Mouse (Mus musculus) embryonic fibroblast, embryonic 13.5 days (primary cell): Measurements from ENCODE around the gene Hhex. TPM values are rescaled to one million over a fixed set of nuclear protein-coding genes. Genes with fewer than 3 reads are reported as not detected.

Experiments used
- H3K27ac ChIP-seq: 2 replicates; pipeline ENCODE4 v1.5.1; 2012; ENCODE audit warnings: low read length, control low read depth, inconsistent platforms; ENCODE audit not compliant: insufficient read depth
- H3K4me1 ChIP-seq: 2 replicates; pipeline ENCODE4 v1.6.1; 2011; ENCODE audit warnings: low read length; ENCODE audit not compliant: control insufficient read depth, insufficient read depth
- H3K4me3 ChIP-seq: 2 replicates; pipeline ENCODE4 v1.5.1; 2011; ENCODE audit warnings: mild to moderate bottlenecking, control low read depth, low read length; ENCODE audit not compliant: insufficient read depth
- CTCF ChIP-seq: IDR thresholded peaks from 2 replicates; pipeline ENCODE4 v1.5.1; 2011; ENCODE audit warnings: mild to moderate bottlenecking, control low read depth, low read length, moderate library complexity, borderline replicate concordance; ENCODE audit not compliant: insufficient read depth
- POLR2A ChIP-seq: IDR thresholded peaks from 2 replicates; pipeline ENCODE4 v1.6.1; 2011; ENCODE audit warnings: low read depth, mild to moderate bottlenecking, control low read depth, low read length, moderate library complexity
- polyA plus RNA-seq: library from polyadenylated mRNA; stranded (reverse); fragments of >200 nt; gene quantifications from 2 replicates; pipeline ENCODE4 v1.2.4, GENCODE M21; 2011; ENCODE audit warnings: low read depth; ENCODE audit not compliant: missing spikeins, insufficient read length

The Hhex gene
- polyA plus RNA-seq, 1 experiment, result 0.84 TPM

DNA sequence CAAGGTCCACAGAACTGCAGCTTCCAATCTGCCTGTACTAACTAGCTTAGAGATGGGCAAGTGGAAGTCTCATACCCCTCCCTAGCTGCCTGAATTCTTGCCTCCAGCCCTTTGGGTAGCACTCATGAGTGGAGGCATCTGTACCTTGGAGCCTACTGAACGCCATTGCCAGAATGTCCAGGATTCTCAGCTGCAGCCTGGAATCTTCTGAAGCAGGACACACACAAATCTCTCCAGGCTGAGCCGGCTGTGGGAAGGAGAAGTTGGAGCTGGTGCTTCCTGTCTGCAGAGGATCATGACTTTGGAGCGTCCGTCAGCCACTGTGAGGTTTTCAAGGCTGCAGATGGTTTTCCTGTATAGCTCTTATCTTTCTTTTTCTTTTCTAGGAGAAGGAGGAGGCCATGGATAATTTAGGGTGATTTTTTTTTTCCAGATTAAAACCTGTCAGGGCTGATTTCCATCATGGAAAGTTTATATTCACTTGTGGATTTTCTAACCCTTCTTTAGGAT lies 9.1 kb downstream of the Hhex start:
- Histone ChIP-seq H3K4me1 (no peaks in the 10 kb centered on the region), H3K4me3 (no peak overlapping the region), H3K27ac (no peak overlapping the region)
- no peak for TF ChIP-seq POLR2A
- TF ChIP-seq CTCF, result no peak

DNA sequence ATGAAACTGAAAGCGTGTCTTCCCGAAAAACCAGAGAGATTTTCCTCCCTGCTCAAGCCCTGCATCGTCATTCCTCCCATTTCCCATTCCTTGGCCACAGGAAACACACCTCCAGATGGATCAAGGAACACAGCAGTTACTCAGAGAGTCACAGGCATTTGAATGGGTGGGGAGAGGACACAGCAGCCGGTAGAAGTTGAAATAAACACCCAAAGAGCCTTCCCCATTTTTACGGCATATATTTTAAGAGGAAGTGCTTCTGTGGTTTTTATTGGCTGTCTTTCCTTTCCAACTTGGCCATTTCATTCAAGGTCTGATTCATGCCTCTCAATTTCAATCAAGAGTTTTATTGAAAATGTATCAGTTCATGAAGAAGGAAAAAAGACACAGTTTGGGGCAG lies 13.6 kb downstream of the Hhex start:
- TF ChIP-seq CTCF, result no peak
- TF ChIP-seq POLR2A, result no peak
- no peaks in the 10 kb centered on the region for H3K4me1 ChIP-seq

DNA sequence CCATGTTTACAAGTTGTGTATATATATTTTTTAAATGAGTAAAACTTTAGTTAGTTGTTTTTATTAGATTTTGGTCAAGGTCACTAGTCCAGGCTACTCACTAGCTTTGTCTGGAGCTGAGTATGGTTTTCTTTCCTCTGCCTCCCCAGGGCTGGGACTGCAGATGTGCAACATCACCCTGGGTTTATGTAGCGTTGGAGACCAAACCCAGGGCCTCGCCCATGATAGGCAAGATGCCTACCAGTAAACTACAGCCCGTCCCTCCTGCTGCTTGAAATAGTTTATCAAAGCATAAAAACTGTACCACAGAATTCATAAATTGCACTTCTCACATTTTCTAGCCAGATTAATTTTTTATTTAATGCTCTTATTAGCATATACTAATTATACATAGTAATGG lies 14.6 kb downstream of the Hhex start:
- no peak overlapping the region for H3K4me3 ChIP-seq
- H3K27ac ChIP-seq, result no peak overlapping the region
- no peak for TF ChIP-seq POLR2A
- no peak for TF ChIP-seq CTCF
- no peaks in the 10 kb centered on the region for H3K4me1 ChIP-seq

More for the DNA sequence above, 13.6 kb downstream of the Hhex start:
- no peak overlapping the region for H3K27ac ChIP-seq
- no peak overlapping the region for H3K4me3 ChIP-seq

DNA sequence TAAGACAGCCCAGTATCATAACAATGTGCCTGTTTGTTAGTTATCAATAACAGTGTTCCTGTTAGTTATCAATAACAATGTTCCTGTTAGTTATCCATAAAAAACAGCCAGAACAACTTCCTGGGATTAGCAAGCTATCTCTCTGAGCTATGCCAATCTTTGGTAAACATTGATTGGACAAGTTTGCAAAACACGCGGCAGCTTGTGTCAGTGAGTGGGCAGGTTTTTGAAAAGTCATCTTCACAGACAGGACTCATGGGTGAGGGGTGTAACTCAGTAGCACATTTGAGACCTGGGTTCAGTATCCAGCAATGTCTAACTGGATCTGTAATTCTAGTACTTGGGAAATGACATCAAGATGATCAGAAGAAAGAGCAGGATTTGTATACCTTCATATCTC lies 20.9 kb downstream of the Hhex start:
- no peak overlapping the region for H3K4me3 ChIP-seq
- H3K4me1 ChIP-seq, result no peaks in the 10 kb centered on the region
- H3K27ac ChIP-seq, result no peak overlapping the region
- TF ChIP-seq POLR2A (no peak), CTCF (no peak)

DNA sequence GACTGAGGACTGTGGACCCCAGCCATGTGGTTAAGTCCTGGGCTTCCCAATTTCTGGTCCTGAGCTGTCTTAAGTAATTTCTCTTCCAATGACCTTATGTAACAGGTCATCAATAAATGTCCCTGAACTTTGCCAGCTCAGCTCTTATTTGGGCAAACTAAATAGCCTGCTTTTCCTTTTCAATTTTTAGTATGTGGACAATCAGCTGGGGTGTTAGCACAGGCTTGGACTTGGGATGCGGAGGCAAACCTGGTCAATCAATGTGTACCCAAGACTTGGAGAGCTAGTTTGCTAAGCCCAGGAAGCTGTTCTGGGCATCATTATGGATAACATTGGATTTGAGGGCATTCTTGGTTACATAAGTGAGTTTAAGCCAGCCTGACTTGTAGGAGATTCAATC lies 21.4 kb downstream of the Hhex start:
- Histone ChIP-seq H3K4me1 (no peaks in the 10 kb centered on the region), H3K4me3 (no peak overlapping the region), H3K27ac (no peak overlapping the region)
- no peak for TF ChIP-seq CTCF
- no peak for TF ChIP-seq POLR2A

DNA sequence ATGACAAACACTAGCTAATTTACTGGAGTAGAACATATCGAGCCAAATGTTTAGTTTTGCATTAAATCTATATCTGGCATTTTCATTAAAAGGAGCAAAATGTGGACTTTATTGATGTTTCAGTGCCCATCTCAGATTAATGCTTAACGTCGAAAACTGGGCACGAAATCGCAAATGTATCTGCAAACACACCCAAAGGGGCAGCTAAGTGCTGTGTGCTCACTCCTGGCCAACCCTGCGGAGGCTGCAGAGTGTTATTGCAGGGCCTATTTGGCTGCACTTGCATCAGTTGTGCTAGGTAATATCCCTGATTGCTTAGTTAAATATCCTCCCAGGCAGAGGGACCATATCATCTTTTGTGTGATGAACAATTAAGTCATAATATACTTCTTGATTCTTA lies 23.4 kb downstream of the Hhex start:
- Histone ChIP-seq H3K4me3 (no peak overlapping the region), H3K4me1 (no peaks in the 10 kb centered on the region), H3K27ac (no peak overlapping the region)
- TF ChIP-seq CTCF (no peak), POLR2A (no peak)

DNA sequence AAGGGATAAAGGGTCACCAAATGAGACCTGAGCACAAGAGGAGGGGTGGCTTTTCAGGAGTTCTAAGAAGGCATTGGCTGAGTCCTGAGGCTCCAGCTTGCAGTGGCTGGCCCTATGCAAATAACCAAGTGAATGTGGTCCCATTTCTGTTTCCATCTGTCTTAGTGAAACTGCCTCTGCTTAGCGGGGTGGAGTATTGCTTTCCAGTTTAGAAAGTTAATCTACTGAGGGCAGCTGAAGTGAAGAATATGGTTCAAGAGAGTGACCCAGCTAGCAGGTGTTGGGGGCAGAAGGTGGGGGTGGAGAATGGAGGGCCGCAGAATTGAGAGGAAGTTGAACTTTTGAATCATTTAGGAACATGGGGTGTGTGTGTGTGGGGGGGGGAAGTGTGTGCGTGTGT lies 31.8 kb downstream of the Hhex start:
- no peak overlapping the region for H3K27ac ChIP-seq
- no peak for TF ChIP-seq POLR2A
- TF ChIP-seq CTCF, result no peak
- H3K4me3 ChIP-seq, result no peak overlapping the region
- H3K4me1 ChIP-seq, result no peaks in the 10 kb centered on the region

DNA sequence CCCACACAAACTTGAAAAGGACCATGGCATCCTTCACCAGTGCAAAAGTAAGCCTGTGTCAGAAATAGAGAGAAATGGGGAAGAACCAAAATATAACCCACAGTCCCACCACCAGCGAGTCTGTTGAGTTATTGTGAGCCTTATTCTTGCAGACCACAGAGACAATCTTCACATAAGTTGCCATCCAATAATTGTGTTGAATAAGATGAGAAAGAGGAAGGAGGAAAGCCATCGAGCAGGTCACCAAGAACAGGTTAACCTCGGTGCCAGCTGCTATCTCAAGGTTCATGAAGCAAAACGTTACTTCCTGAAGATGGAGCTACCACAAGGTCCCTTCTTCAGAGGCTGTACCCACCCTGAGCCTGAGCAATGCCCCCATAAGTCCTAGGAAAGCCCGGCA lies 32.4 kb downstream of the Hhex start:
- TF ChIP-seq CTCF, result no peak
- no peak for TF ChIP-seq POLR2A
- no peak overlapping the region for H3K27ac ChIP-seq
- no peak overlapping the region for H3K4me3 ChIP-seq
- no peaks in the 10 kb centered on the region for H3K4me1 ChIP-seq

DNA sequence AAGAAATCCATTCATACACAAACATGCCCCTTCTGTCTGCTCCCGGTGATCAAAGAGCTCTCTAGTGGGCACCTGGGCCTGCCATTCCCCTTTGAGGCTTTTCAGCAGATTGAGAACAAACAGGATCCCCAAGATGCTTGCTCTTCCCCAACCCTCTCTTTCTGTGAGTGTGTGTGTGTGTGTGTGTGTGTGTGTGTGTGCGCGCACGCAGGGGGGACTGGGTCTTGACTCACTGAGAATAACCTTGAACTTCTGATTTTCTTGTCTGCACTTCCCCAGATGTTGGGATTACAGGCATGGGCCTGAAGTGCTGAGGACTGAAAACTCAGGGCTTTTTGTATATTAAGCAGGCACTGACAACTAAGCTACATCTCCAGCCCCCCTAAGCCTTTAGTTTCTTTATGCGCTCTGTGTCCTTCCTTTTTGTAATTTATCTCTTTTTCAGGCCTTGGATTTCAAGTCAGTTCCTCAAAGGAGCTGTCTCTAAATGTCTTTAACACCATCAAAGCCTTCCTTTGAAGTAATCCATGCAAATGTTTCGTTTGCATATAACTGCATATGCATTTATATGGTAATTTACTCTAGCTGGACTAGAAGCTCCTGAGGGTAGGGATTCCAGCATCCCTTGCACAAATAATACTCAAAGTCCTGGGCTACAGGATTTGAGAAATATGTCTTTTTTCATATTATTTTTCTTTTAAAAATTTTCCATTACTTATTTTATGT lies 34.4 kb downstream of the Hhex start:
- TF ChIP-seq CTCF (no peak), POLR2A (no peak)
- no peak overlapping the region for H3K4me3 ChIP-seq

DNA sequence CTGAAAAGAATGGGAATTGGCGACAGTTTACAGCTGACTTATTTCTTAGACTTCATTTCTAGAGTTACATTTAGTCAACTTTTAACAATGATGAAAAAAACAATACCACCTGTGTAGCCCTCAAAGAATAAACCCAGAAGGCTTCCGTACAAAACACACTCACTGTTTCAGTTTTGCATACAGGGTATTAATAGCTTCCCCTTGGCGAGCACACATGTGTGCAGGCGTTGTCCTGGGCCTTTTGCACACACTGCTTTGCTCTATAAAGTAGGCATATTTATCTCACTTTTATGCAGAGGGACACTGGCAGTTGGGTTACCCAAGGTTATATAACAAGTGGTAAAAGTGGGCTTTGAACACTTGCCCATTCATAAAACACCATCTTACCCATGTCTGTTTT lies 37.1 kb downstream of the Hhex start:
- no peaks in the 10 kb centered on the region for H3K4me1 ChIP-seq
- H3K4me3 ChIP-seq, result no peak overlapping the region
- no peak overlapping the region for H3K27ac ChIP-seq
- TF ChIP-seq POLR2A, result no peak
- TF ChIP-seq CTCF, result no peak

More for the DNA sequence above, 34.4 kb downstream of the Hhex start:
- Histone ChIP-seq H3K4me1 (no peaks in the 10 kb centered on the region), H3K27ac (no peak overlapping the region)

DNA sequence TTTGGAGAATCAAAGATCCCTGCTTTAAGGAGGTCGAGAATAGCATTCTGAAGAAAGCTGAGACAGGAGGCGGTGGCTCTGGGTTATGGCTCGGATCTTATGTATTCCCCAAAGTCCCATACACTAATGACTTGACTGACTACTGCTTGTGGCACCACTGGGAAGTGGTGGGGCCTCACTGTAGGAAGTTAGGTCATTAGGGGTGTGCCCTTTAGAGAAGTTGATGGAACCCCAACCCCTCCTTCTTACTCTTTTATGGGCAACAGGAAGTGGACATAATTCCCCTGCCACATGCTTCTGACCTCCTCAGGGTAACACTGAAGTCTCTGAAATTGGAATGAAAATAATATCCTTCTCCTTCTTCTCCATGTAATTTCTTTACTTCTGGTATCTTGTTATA lies 38.0 kb downstream of the Hhex start:
- Histone ChIP-seq H3K4me1 (no peaks in the 10 kb centered on the region), H3K4me3 (no peak overlapping the region), H3K27ac (no peak overlapping the region)
- no peak for TF ChIP-seq CTCF
- no peak for TF ChIP-seq POLR2A

DNA sequence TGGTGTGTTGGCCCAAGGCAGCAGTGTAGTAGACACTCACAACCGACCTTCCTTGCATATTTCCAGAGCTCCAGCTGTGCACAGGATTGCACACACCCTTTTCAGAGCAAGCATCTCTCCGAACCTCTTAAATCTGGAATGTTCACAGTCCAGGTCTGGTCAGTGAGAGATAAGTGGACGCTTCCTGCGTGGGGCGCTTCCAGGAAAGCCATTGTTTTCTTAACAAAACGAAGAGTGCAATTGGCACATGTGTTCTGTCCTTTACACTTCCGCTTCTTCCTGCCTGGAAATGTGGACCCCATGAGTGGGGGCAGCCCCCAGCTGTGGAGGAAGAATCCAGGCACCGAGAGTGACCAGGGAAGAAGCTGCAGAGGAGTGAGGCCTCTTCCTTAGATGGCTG lies 47.1 kb downstream of the Hhex start:
- H3K4me1 ChIP-seq, result no peaks in the 10 kb centered on the region
- H3K27ac ChIP-seq, result no peak overlapping the region
- H3K4me3 ChIP-seq, result no peak overlapping the region
- TF ChIP-seq CTCF (no peak), POLR2A (no peak)
